Comparison of ENCODE assay signal across 13 mouse cellular contexts in genomic region chr11:97142159-97142608, GRCm38 (mm10). TPM values are rescaled to one million over a fixed set of nuclear protein-coding genes. Genes with fewer than 3 reads are reported as not detected.
A peak's percentile ranks its signal among the peaks of the same experiment; 100 is the strongest.
DNase-seq lines count a peak whose midpoint lies in the region; ATAC-seq lines count a peak whose summit lies in the region.
"Had no signal": no experiment of that assay in that cellular context is flagged by ENCODE, and none has a peak within 500 bp of the region (broad histone marks: within the 10 kb centered on the region; RNA-seq: fewer than 3 reads in every experiment).

No protein-coding gene starts in this region.

- 29% methylated on average over 8 of the region's 8 CpGs for WGBS in liver, embryonic 16.5 days (ENCODE audit: insufficient replicate concordance)
- WGBS in intestine, embryonic 15.5 days = 61% methylated on average over 8 of the region's 8 CpGs

- H3K4me1 ChIP-seq in liver, embryonic 16.5 days (ENCODE audit: control insufficient read depth, low read depth, low read length) = no peaks in the 10 kb centered on the region; the same call in 1 of the 2 replicates
- peaks cover 15% of the 10 kb centered on the region for H3K4me1 ChIP-seq in intestine, embryonic 15.5 days (replicated peaks)

- intact Hi-C loops in left cerebral cortex, postnatal 25 days (cut with DNase I) = loop anchor here (10.0 kb wide), 1 partner anchor 157 kb away; the partner anchor contains the start of gene Sp2

- H3K4me3 ChIP-seq in liver, embryonic 16.5 days (ENCODE audit: low read depth, low read length) = no peak overlapping the region
- H3K4me3 ChIP-seq in intestine, embryonic 15.5 days (replicated peaks) = no peak overlapping the region
- H3K4me3 ChIP-seq: neural tube, embryonic 12.5 days had no signal

- no peak overlapping the region for H3K9ac ChIP-seq in liver, embryonic 16.5 days (ENCODE audit: low read depth, low read length)
- no peak overlapping the region for H3K9ac ChIP-seq in intestine, embryonic 15.5 days
- H3K9ac ChIP-seq: neural tube, embryonic 12.5 days had no signal

- no peak overlapping the region for H3K4me2 ChIP-seq in liver, embryonic 16.5 days (ENCODE audit: low read depth, low read length)
- H3K4me2 ChIP-seq in intestine, embryonic 15.5 days (replicated peaks) = no peak overlapping the region
- H3K4me2 ChIP-seq: neural tube, embryonic 12.5 days had no signal

- H3K27me3 ChIP-seq in liver, embryonic 16.5 days (ENCODE audit: control insufficient read depth, insufficient read depth, low read depth, low read length) = peaks cover 5% of the 10 kb centered on the region
- H3K27me3 ChIP-seq in intestine, embryonic 15.5 days (replicated peaks) = peaks cover 36% of the 10 kb centered on the region

- peak; percentile 43 for DNase-seq in adrenal gland, postnatal 10 days
- DNase-seq in adrenal gland, postnatal 25 days = no peak
- no peak for DNase-seq in left cerebral cortex, postnatal 25 days (ENCODE audit: low spot score in 2 of 2)
- DNase-seq in embryo, embryonic 9.5 days (ENCODE audit: extremely low spot score) = no peak
- DNase-seq: adrenal gland, postnatal 36 days had no signal

- H3K9me3 ChIP-seq in liver, embryonic 16.5 days (replicated peaks; ENCODE audit: control insufficient read depth, low read length) = no peaks in the 10 kb centered on the region
- no peaks in the 10 kb centered on the region for H3K9me3 ChIP-seq in intestine, embryonic 15.5 days
- H3K9me3 ChIP-seq: neural tube, embryonic 12.5 days had no signal

- peak; percentile 35 for ATAC-seq in CD4-positive, CD25-positive, alpha-beta regulatory T cell, adult 4 months
- peak; percentile 50 for ATAC-seq in liver, embryonic 16.5 days (ENCODE audit: low read depth)
- ATAC-seq in neutrophil, adult 5-6 weeks (ENCODE audit: extremely low read depth, insufficient number of reproducible peaks, low FRiP score, poor library complexity, severe bottlenecking) = peak; percentile 56
- no peak for ATAC-seq in intestine, embryonic 15.5 days

- peak overlapping the region; percentile 52; the same call in 1 of the 2 replicates for H3K27ac ChIP-seq in liver, embryonic 16.5 days (ENCODE audit: low read length)
- no peak overlapping the region for H3K27ac ChIP-seq in intestine, embryonic 15.5 days
- H3K27ac ChIP-seq: neural tube, embryonic 12.5 days had no signal

- no peaks in the 10 kb centered on the region for H3K36me3 ChIP-seq in liver, embryonic 16.5 days (ENCODE audit: control insufficient read depth, insufficient read depth)
- no peaks in the 10 kb centered on the region; the same call in 1 of the 2 replicates for H3K36me3 ChIP-seq in intestine, embryonic 15.5 days

RNA-seq across cellular contexts. Expression of gene Tbkbp1, which starts 9.1 kb away (rescaled TPM):
- 10 to 100 TPM; 20.9 to 25.4 TPM for total RNA-seq in adrenal gland, postnatal 10 days (2021)
- total RNA-seq in adrenal gland, postnatal 25 days (2021) = 11.1 and 12.7 TPM in 2 replicates
- under 1 TPM in 1 of 2 experiments, not detected in 1; 0.09 TPM for polyA plus RNA-seq in CD4-positive, CD25-positive, alpha-beta regulatory T cell, adult 4 months (2017; shearing (Covaris generic))
- polyA plus RNA-seq in liver, embryonic 16.5 days (2015; fragmentation: Nextera tagmentation; extraction: Ambion mirVana) = 0.84 and 1.1 TPM in 2 replicates
- 11.3 and 13.2 TPM in 2 replicates for total RNA-seq in neutrophil, adult 5-6 weeks (2017)
- 3.8 and 4.2 TPM in 2 replicates for polyA plus RNA-seq in intestine, embryonic 15.5 days (2015; fragmentation: Nextera tagmentation; extraction: Ambion mirVana)
- 10 to 100 TPM; 45.7 to 47.7 TPM for total RNA-seq in left cerebral cortex, postnatal 25 days (2021)

RNA-seq across cellular contexts. Expression of gene Tbx21, which starts 27.1 kb away (rescaled TPM):
- under 1 TPM; 0.21 to 0.64 TPM for total RNA-seq in adrenal gland, postnatal 10 days (2021)
- total RNA-seq in adrenal gland, postnatal 25 days (2021) = 0.39 TPM in 1 of 2 replicates, not detected in the other
- polyA plus RNA-seq in CD4-positive, CD25-positive, alpha-beta regulatory T cell, adult 4 months (2017; shearing (Covaris generic)) = 1 to 10 TPM; 2.2 TPM
- 0.15 and 0.18 TPM in 2 replicates for polyA plus RNA-seq in liver, embryonic 16.5 days (2015; fragmentation: Nextera tagmentation; extraction: Ambion mirVana)
- total RNA-seq in neutrophil, adult 5-6 weeks (2017) = 1.3 and 1.4 TPM in 2 replicates
- polyA plus RNA-seq in intestine, embryonic 15.5 days (2015; fragmentation: Nextera tagmentation; extraction: Ambion mirVana) = 0.24 and 0.25 TPM in 2 replicates
- under 1 TPM; 0.18 to 0.30 TPM for total RNA-seq in left cerebral cortex, postnatal 25 days (2021)
- total RNA-seq: left cerebral cortex, postnatal 10 days had no signal
- polyA plus RNA-seq: heart, postnatal 0 days; neural tube, embryonic 12.5 days; stomach, embryonic 14.5 days had no signal

RNA-seq across cellular contexts. Expression of gene Kpnb1, which starts 45.5 kb away (rescaled TPM):
- total RNA-seq in adrenal gland, postnatal 10 days (2021) = 100 to 1,000 TPM; 109 to 115 TPM
- 116 and 120 TPM in 2 replicates for total RNA-seq in adrenal gland, postnatal 25 days (2021)
- polyA plus RNA-seq in CD4-positive, CD25-positive, alpha-beta regulatory T cell, adult 4 months (2017; shearing (Covaris generic)) = 10 to 100 TPM; 23.5 to 33.4 TPM
- 14.5 and 15.9 TPM in 2 replicates for polyA plus RNA-seq in liver, embryonic 16.5 days (2015; fragmentation: Nextera tagmentation; extraction: Ambion mirVana)
- 149 and 179 TPM in 2 replicates for total RNA-seq in neutrophil, adult 5-6 weeks (2017)
- polyA plus RNA-seq in intestine, embryonic 15.5 days (2015; fragmentation: Nextera tagmentation; extraction: Ambion mirVana) = 49.2 and 49.4 TPM in 2 replicates
- 100 to 1,000 TPM; 112 to 118 TPM for total RNA-seq in left cerebral cortex, postnatal 25 days (2021)
